ENCODE assay signal across 10 mouse cellular contexts in genomic region chr4:136942761-136943160, GRCm38 (mm10). TPM values are rescaled to one million over a fixed set of nuclear protein-coding genes. Genes with fewer than 3 reads are reported as not detected.
DNase-seq lines count a peak whose midpoint lies in the region; ATAC-seq and TF ChIP-seq lines count a peak whose summit lies in the region.
"Had no signal": no experiment of that assay in that cellular context is flagged by ENCODE, and none has a peak within 500 bp of the region (broad histone marks: within the 10 kb centered on the region; RNA-seq: fewer than 3 reads in every experiment).

No protein-coding gene starts in this region.

- no peak overlapping the region for H3K27ac ChIP-seq in intestine, embryonic 15.5 days
- no peak overlapping the region for H3K27ac ChIP-seq in intestine, embryonic 16.5 days (ENCODE audit: low read length)
- H3K27ac ChIP-seq in heart, postnatal 0 days (ENCODE audit: low read depth), result no peak overlapping the region
- peak overlapping the region; percentile 68 for H3K27ac ChIP-seq in midbrain, embryonic 13.5 days
- H3K27ac ChIP-seq: forebrain, embryonic 15.5 days had no signal

- no peak for TF ChIP-seq EP300 in heart, postnatal 0 days (IDR thresholded peaks at IDR 0.05; ENCODE audit: low read depth)

- ATAC-seq in intestine, embryonic 15.5 days, result peak; percentile 41; the same call in 1 of the 2 replicates
- no peak for ATAC-seq in intestine, embryonic 16.5 days
- no peak for ATAC-seq in heart, postnatal 0 days (ENCODE audit: insufficient read depth, low read depth)
- peak; percentile 72 for ATAC-seq in midbrain, embryonic 13.5 days
- no peak for ATAC-seq in frontal cortex, adult (ENCODE audit: low TSS enrichment)
- ATAC-seq: forebrain, embryonic 15.5 days had no signal

- no peak overlapping the region for H3K4me3 ChIP-seq in intestine, embryonic 15.5 days (replicated peaks)
- no peak overlapping the region for H3K4me3 ChIP-seq in intestine, embryonic 16.5 days (ENCODE audit: low read length)
- no peak overlapping the region for H3K4me3 ChIP-seq in heart, postnatal 0 days (ENCODE audit: low read depth, low read length)
- H3K4me3 ChIP-seq in midbrain, embryonic 13.5 days (replicated peaks), result no peak overlapping the region
- H3K4me3 ChIP-seq: forebrain, embryonic 15.5 days; megakaryocyte, embryonic 14.5 days had no signal

- peak; percentile 79 for DNase-seq in cerebellum, adult 9-10 months
- no peak for DNase-seq in heart, postnatal 0 days (ENCODE audit: low spot score)
- no peak for DNase-seq in frontal cortex, postnatal 25 days (ENCODE audit: low spot score in 2 of 2)
- DNase-seq in layer of hippocampus, postnatal 10 days (ENCODE audit: low spot score in 2 of 2), result no peak

- no peaks in the 10 kb centered on the region for H3K9me3 ChIP-seq in intestine, embryonic 15.5 days
- no peaks in the 10 kb centered on the region for H3K9me3 ChIP-seq in intestine, embryonic 16.5 days (ENCODE audit: control insufficient read depth, low read length)
- no peaks in the 10 kb centered on the region for H3K9me3 ChIP-seq in heart, postnatal 0 days (replicated peaks; ENCODE audit: control insufficient read depth, low read length)
- no peaks in the 10 kb centered on the region for H3K9me3 ChIP-seq in midbrain, embryonic 13.5 days
- H3K9me3 ChIP-seq: forebrain, embryonic 15.5 days; megakaryocyte, embryonic 14.5 days had no signal

- peaks cover 3% of the 10 kb centered on the region; the same call in 1 of the 2 replicates for H3K4me1 ChIP-seq in intestine, embryonic 15.5 days (replicated peaks)
- peaks cover 3% of the 10 kb centered on the region; the same call in 1 of the 2 replicates for H3K4me1 ChIP-seq in intestine, embryonic 16.5 days (ENCODE audit: control insufficient read depth, insufficient read depth, low read length)
- 0 out of 2 replicates have a peak, but pooled peaks cover 4% of the 10 kb centered on the region for H3K4me1 ChIP-seq in heart, postnatal 0 days (ENCODE audit: control insufficient read depth, insufficient read depth)
- peaks cover 38% of the 10 kb centered on the region for H3K4me1 ChIP-seq in midbrain, embryonic 13.5 days (replicated peaks)
- H3K4me1 ChIP-seq: megakaryocyte, embryonic 14.5 days had no signal

- peaks cover 21% of the 10 kb centered on the region for H3K27me3 ChIP-seq in intestine, embryonic 15.5 days (replicated peaks)
- H3K27me3 ChIP-seq in intestine, embryonic 16.5 days (replicated peaks; ENCODE audit: control insufficient read depth, insufficient read depth, low read length), result 0 out of 2 replicates have a peak, but pooled peaks cover 6% of the 10 kb centered on the region
- H3K27me3 ChIP-seq in heart, postnatal 0 days (ENCODE audit: control insufficient read depth, insufficient read depth, low read length), result peaks cover 76% of the 10 kb centered on the region
- H3K27me3 ChIP-seq in midbrain, embryonic 13.5 days, result peaks cover 88% of the 10 kb centered on the region
- H3K27me3 ChIP-seq: forebrain, embryonic 15.5 days had no signal

- 0 out of 2 replicates have a peak overlapping the region, but pooled peaks have one; percentile 9 for H3K4me2 ChIP-seq in intestine, embryonic 15.5 days (replicated peaks)
- H3K4me2 ChIP-seq in intestine, embryonic 16.5 days (ENCODE audit: low read depth, low read length), result no peak overlapping the region
- 0 out of 2 replicates have a peak overlapping the region, but pooled peaks have one; percentile 20 for H3K4me2 ChIP-seq in heart, postnatal 0 days (ENCODE audit: low read depth, low read length)
- peak overlapping the region; percentile 38 for H3K4me2 ChIP-seq in midbrain, embryonic 13.5 days (replicated peaks)
- H3K4me2 ChIP-seq: forebrain, embryonic 15.5 days had no signal

- TF ChIP-seq CTCF in heart, postnatal 0 days (IDR thresholded peaks at IDR 0.05; ENCODE audit: low read depth), result no peak

- no peaks in the 10 kb centered on the region for H3K36me3 ChIP-seq in intestine, embryonic 15.5 days
- H3K36me3 ChIP-seq in intestine, embryonic 16.5 days (ENCODE audit: control insufficient read depth, insufficient read depth, low read length), result no peaks in the 10 kb centered on the region
- no peaks in the 10 kb centered on the region for H3K36me3 ChIP-seq in heart, postnatal 0 days (replicated peaks; ENCODE audit: control insufficient read depth, insufficient read depth, low read length)
- H3K36me3 ChIP-seq in midbrain, embryonic 13.5 days, result no peaks in the 10 kb centered on the region
- H3K36me3 ChIP-seq: forebrain, embryonic 15.5 days had no signal

- 20% methylated on average over 18 of the region's 18 CpGs for WGBS in intestine, embryonic 15.5 days
- 27% methylated on average over 18 of the region's 18 CpGs for WGBS in intestine, embryonic 16.5 days
- 10% methylated on average over 18 of the region's 18 CpGs for WGBS in heart, postnatal 0 days
- 18% methylated on average over 18 of the region's 18 CpGs for WGBS in midbrain, embryonic 13.5 days

- H3K9ac ChIP-seq in intestine, embryonic 15.5 days, result no peak overlapping the region
- H3K9ac ChIP-seq in intestine, embryonic 16.5 days (ENCODE audit: low read depth, low read length), result no peak overlapping the region
- no peak overlapping the region; the same call in 1 of the 2 replicates for H3K9ac ChIP-seq in heart, postnatal 0 days (replicated peaks; ENCODE audit: low read depth, low read length)
- H3K9ac ChIP-seq in midbrain, embryonic 13.5 days (replicated peaks), result peak overlapping the region; percentile 44; the same call in 1 of the 2 replicates
- H3K9ac ChIP-seq: forebrain, embryonic 15.5 days had no signal

RNA-seq across cellular contexts. Expression of gene Epha8, which starts 13.9 kb away (rescaled TPM):
- polyA plus RNA-seq in intestine, embryonic 15.5 days (2015; fragmentation: Nextera tagmentation; extraction: Ambion mirVana), result 0.80 and 0.84 TPM in 2 replicates
- 0.33 and 0.54 TPM in 2 replicates for polyA plus RNA-seq in intestine, embryonic 16.5 days (2015; fragmentation: Nextera tagmentation; extraction: Ambion mirVana)
- 0.08 and 0.19 TPM in 2 replicates for total RNA-seq in heart, postnatal 0 days (2014; rRNA removed; ENCODE audit: low replicate concordance)
- not detected in 2 replicates for polyA plus RNA-seq in heart, postnatal 0 days (2015; fragmentation: Nextera tagmentation; extraction: Ambion mirVana)
- 11.4 and 16.0 TPM in 2 replicates for polyA plus RNA-seq in midbrain, embryonic 13.5 days (2015; fragmentation: Nextera tagmentation; extraction: Ambion mirVana)
- total RNA-seq in layer of hippocampus, postnatal 10 days (2021), result 10 to 100 TPM in 1 of 2 experiments, 1 to 10 TPM in 1; 9.5 to 10.6 TPM

RNA-seq across cellular contexts. Expression of gene C1qa, which starts 44.2 kb away (rescaled TPM):
- polyA plus RNA-seq in intestine, embryonic 15.5 days (2015; fragmentation: Nextera tagmentation; extraction: Ambion mirVana), result 50.0 and 58.6 TPM in 2 replicates
- 60.4 and 60.6 TPM in 2 replicates for polyA plus RNA-seq in intestine, embryonic 16.5 days (2015; fragmentation: Nextera tagmentation; extraction: Ambion mirVana)
- total RNA-seq in heart, postnatal 0 days (2014; rRNA removed; ENCODE audit: low replicate concordance), result 40.9 and 50.6 TPM in 2 replicates
- 25.9 and 27.6 TPM in 2 replicates for polyA plus RNA-seq in heart, postnatal 0 days (2015; fragmentation: Nextera tagmentation; extraction: Ambion mirVana)
- polyA plus RNA-seq in midbrain, embryonic 13.5 days (2015; fragmentation: Nextera tagmentation; extraction: Ambion mirVana), result 14.4 and 16.5 TPM in 2 replicates
- 10 to 100 TPM; 30.6 to 32.0 TPM for total RNA-seq in layer of hippocampus, postnatal 10 days (2021)

RNA-seq across cellular contexts. Expression of gene C1qc, which starts 49.9 kb away (rescaled TPM):
- polyA plus RNA-seq in intestine, embryonic 15.5 days (2015; fragmentation: Nextera tagmentation; extraction: Ambion mirVana), result 33.3 and 36.3 TPM in 2 replicates
- polyA plus RNA-seq in intestine, embryonic 16.5 days (2015; fragmentation: Nextera tagmentation; extraction: Ambion mirVana), result 28.4 and 32.9 TPM in 2 replicates
- total RNA-seq in heart, postnatal 0 days (2014; rRNA removed; ENCODE audit: low replicate concordance), result 31.1 and 49.2 TPM in 2 replicates
- 19.3 and 22.4 TPM in 2 replicates for polyA plus RNA-seq in heart, postnatal 0 days (2015; fragmentation: Nextera tagmentation; extraction: Ambion mirVana)
- 13.6 and 16.2 TPM in 2 replicates for polyA plus RNA-seq in midbrain, embryonic 13.5 days (2015; fragmentation: Nextera tagmentation; extraction: Ambion mirVana)
- total RNA-seq in layer of hippocampus, postnatal 10 days (2021), result 10 to 100 TPM; 33.6 to 33.7 TPM

RNA-seq across cellular contexts. Expression of gene C1qb, which starts 56.8 kb away (rescaled TPM):
- polyA plus RNA-seq in intestine, embryonic 15.5 days (2015; fragmentation: Nextera tagmentation; extraction: Ambion mirVana), result 67.2 and 68.8 TPM in 2 replicates
- polyA plus RNA-seq in intestine, embryonic 16.5 days (2015; fragmentation: Nextera tagmentation; extraction: Ambion mirVana), result 76.3 and 77.6 TPM in 2 replicates
- 38.7 and 64.1 TPM in 2 replicates for total RNA-seq in heart, postnatal 0 days (2014; rRNA removed; ENCODE audit: low replicate concordance)
- polyA plus RNA-seq in heart, postnatal 0 days (2015; fragmentation: Nextera tagmentation; extraction: Ambion mirVana), result 37.2 and 39.8 TPM in 2 replicates
- polyA plus RNA-seq in midbrain, embryonic 13.5 days (2015; fragmentation: Nextera tagmentation; extraction: Ambion mirVana), result 25.0 and 30.4 TPM in 2 replicates
- total RNA-seq in layer of hippocampus, postnatal 10 days (2021), result 10 to 100 TPM; 32.3 to 35.4 TPM

Comparison
In these comparisons a context has a peak if more than half of its experiments do, and no peak if none do; other contexts are left out.
1. ATAC-seq: peak in intestine, embryonic 15.5 days (single experiment) and midbrain, embryonic 13.5 days (single experiment); none in intestine, embryonic 16.5 days (single experiment), heart, postnatal 0 days (single experiment) and frontal cortex, adult (single experiment).